Mouse (Mus musculus) Patski (cell line): ENCODE data around the gene Plxna4. TPM values are rescaled to one million over a fixed set of nuclear protein-coding genes. Genes with fewer than 3 reads are reported as not detected.

ENCODE experiments used
- ATAC-seq: fragments of 100-300 bp; one replicate; pipeline ENCODE4 v1.8.0; 2021
- CTCF ChIA-PET: fragments of 350-600 bp; sonication (Branson Sonifier 250); formaldehyde crosslinking; loops from one replicate; lab custom pipeline; 2022; ENCODE audit warnings: inconsistent platforms; lab: Charles Lee
- POLR2A ChIA-PET: fragments of 350-600 bp; sonication (Branson Sonifier 250); formaldehyde crosslinking; loops from one replicate; lab custom pipeline; 2022; ENCODE audit warnings: antibody characterized with exemption, inconsistent platforms; lab: Charles Lee
- DNase-seq: peaks from one replicate; pipeline ENCODE4 v3.0.0-alpha.2; 2011; ENCODE audit warnings: low read depth, low spot score
- H3K27me3 ChIP-seq: fragments of 371-371 bp; one replicate; pipeline ENCODE4 v1.5.1; 2021
- CTCF ChIP-seq: fragments of 100-300 bp; IDR thresholded peaks from one replicate; pipeline ENCODE4 v1.5.1; 2021
- in situ Hi-C: fragments of 300-500 bp; cut with MboI; formaldehyde crosslinking; loops from 3 replicates; pipeline ENCODE4 v1.11.1; 2018; ENCODE audit warnings: low pct_unique_long_range_greater_than_20kb, mixed read lengths
- polyA plus RNA-seq: library from polyadenylated mRNA; unstranded; gene quantifications from one replicate; pipeline ENCODE4 v1.2.3, GENCODE M21; 2021

Plxna4 gene
- polyA plus RNA-seq, 1 experiment from 2014 or later = 7.3 TPM

- ATAC-seq (no peak), DNase-seq (no peak)
- CTCF ChIA-PET = interaction anchor here (1.1 kb wide), 1 partner anchor 15 kb away, joined by 3 read pairs; no protein-coding TSS in a partner anchor
- in situ Hi-C loops = no loop called here
- no peak for TF ChIP-seq CTCF
- POLR2A ChIA-PET = no interaction called here
- peaks cover 7% of the 10 kb centered on the region for H3K27me3 ChIP-seq
Measured at GRCm38 (mm10) chr6:32569919-32570318, 18.1 kb downstream of the Plxna4 start.

- POLR2A ChIA-PET = no interaction called here
- TF ChIP-seq CTCF = no peak
- DNase-seq = no peak
- CTCF ChIA-PET = no interaction called here
- no peaks in the 10 kb centered on the region for H3K27me3 ChIP-seq
- no peak for ATAC-seq
- in situ Hi-C loops = no loop called here
Measured at GRCm38 (mm10) chr6:32546915-32547314, 41.1 kb downstream of the Plxna4 start.

GRCm38 (mm10) chr6:32544021-32544420 is 44.0 kb downstream of the Plxna4 start:
- ChIA-PET CTCF (interaction anchor here (0.7 to 1.4 kb wide), 2 partner anchors 10 to 323 kb away, joined by 3 read pairs; no protein-coding TSS in a partner anchor), POLR2A (no interaction called here)
- in situ Hi-C loops = no loop called here
- DNase-seq (no peak), ATAC-seq (no peak)
- H3K27me3 ChIP-seq = no peaks in the 10 kb centered on the region
- TF ChIP-seq CTCF = no peak

GRCm38 (mm10) chr6:32540155-32540554 is 47.8 kb downstream of the Plxna4 start:
- H3K27me3 ChIP-seq = peaks cover 2% of the 10 kb centered on the region
- TF ChIP-seq CTCF = no peak
- POLR2A ChIA-PET = no interaction called here
- DNase-seq (no peak), ATAC-seq (no peak)
- CTCF ChIA-PET = interaction anchor here (1.3 kb wide), 1 partner anchor 15 kb away, joined by 3 read pairs; no protein-coding TSS in a partner anchor
- in situ Hi-C loops = no loop called here

GRCm38 (mm10) chr6:32533962-32534740 is 53.8 kb downstream of the Plxna4 start:
- peaks cover 2% of the 10 kb centered on the region for H3K27me3 ChIP-seq
- in situ Hi-C loops = no loop called here
- POLR2A ChIA-PET = no interaction called here
- CTCF ChIA-PET = no interaction called here
- no peak for TF ChIP-seq CTCF
- ATAC-seq (no peak), DNase-seq (no peak)

- CTCF ChIA-PET = interaction anchor here (1.5 kb wide), 1 partner anchor 12 kb away, joined by 3 read pairs; no protein-coding TSS in a partner anchor
- no peaks in the 10 kb centered on the region for H3K27me3 ChIP-seq
- ATAC-seq = no peak
- POLR2A ChIA-PET = no interaction called here
- TF ChIP-seq CTCF = no peak
- in situ Hi-C loops = no loop called here
- DNase-seq = no peak
Measured at GRCm38 (mm10) chr6:32528081-32528570, 59.9 kb downstream of the Plxna4 start.

- POLR2A ChIA-PET = no interaction called here
- CTCF ChIA-PET = interaction anchor here (1.5 kb wide), 1 partner anchor 11 kb away, joined by 3 read pairs; no protein-coding TSS in a partner anchor
- in situ Hi-C loops = no loop called here
- TF ChIP-seq CTCF = no peak
- DNase-seq (no peak), ATAC-seq (no peak)
- H3K27me3 ChIP-seq = no peaks in the 10 kb centered on the region
Measured at GRCm38 (mm10) chr6:32527518-32527917, 60.5 kb downstream of the Plxna4 start.

- ATAC-seq = no peak
- no peak for DNase-seq
- ChIA-PET CTCF (interaction anchor here (1.5 kb wide), 1 partner anchor 11 kb away, joined by 3 read pairs; no protein-coding TSS in a partner anchor), POLR2A (no interaction called here)
- in situ Hi-C loops = no loop called here
- no peaks in the 10 kb centered on the region for H3K27me3 ChIP-seq
- TF ChIP-seq CTCF = no peak
Measured at GRCm38 (mm10) chr6:32526762-32527161, 61.2 kb downstream of the Plxna4 start.

GRCm38 (mm10) chr6:32520097-32520496 is 67.9 kb downstream of the Plxna4 start:
- POLR2A ChIA-PET = no interaction called here
- DNase-seq (no peak), ATAC-seq (no peak)
- CTCF ChIA-PET = no interaction called here
- no peak for TF ChIP-seq CTCF
- in situ Hi-C loops = no loop called here
- no peaks in the 10 kb centered on the region for H3K27me3 ChIP-seq

- no peak for TF ChIP-seq CTCF
- no peaks in the 10 kb centered on the region for H3K27me3 ChIP-seq
- ChIA-PET CTCF (interaction anchor here (1.0 to 1.3 kb wide), 2 partner anchors 13 to 20 kb away, joined by 3 read pairs; no protein-coding TSS in a partner anchor), POLR2A (no interaction called here)
- no peak for ATAC-seq
- in situ Hi-C loops = no loop called here
- no peak for DNase-seq
Measured at GRCm38 (mm10) chr6:32518617-32519016, 69.4 kb downstream of the Plxna4 start.

GRCm38 (mm10) chr6:32514096-32514495 is 73.9 kb downstream of the Plxna4 start:
- no peak for TF ChIP-seq CTCF
- CTCF ChIA-PET = no interaction called here
- in situ Hi-C loops = no loop called here
- POLR2A ChIA-PET = no interaction called here
- H3K27me3 ChIP-seq = no peaks in the 10 kb centered on the region
- ATAC-seq (no peak), DNase-seq (no peak)
